In the genomic region with DNA sequence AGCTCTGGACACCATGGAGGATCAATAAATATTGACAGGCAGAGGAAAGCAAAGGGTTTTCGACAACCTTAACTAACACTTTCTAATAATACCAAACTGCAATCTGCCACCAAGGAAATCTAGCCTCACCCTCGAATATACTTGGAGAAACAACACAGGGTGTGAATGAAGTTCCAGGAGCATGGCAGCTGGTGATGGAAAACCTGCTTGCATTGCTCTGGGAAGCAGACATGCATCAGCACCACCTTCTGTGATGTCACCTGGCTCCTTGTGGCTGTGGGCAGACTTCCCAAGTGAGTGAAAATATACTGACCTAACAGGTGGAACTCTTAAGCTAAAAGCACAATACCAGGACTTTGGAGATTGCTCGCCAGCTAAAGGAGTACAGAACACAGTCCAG, we compare ENCODE assay signal across 12 mouse cellular contexts.
DNase-seq lines count a peak whose midpoint lies in the region; ATAC-seq and TF ChIP-seq lines count a peak whose summit lies in the region.
"Had no signal": no experiment of that assay in that cellular context is flagged by ENCODE, and none has a peak within 500 bp of the region (broad histone marks: within the 10 kb centered on the region; RNA-seq: fewer than 3 reads in every experiment).

No protein-coding gene starts in this region.

- H3K9ac ChIP-seq in forebrain, postnatal 0 days: no peak overlapping the region
- H3K9ac ChIP-seq in midbrain, embryonic 13.5 days (replicated peaks): no peak overlapping the region
- H3K9ac ChIP-seq: kidney, embryonic 15.5 days had no signal

- 0 out of 2 replicates have a peak, but pooled peaks have one; percentile 17 for ATAC-seq in forebrain, postnatal 0 days
- 0 out of 2 replicates have a peak, but pooled peaks have one; percentile 5 for ATAC-seq in midbrain, embryonic 13.5 days

- H3K9me3 ChIP-seq in forebrain, postnatal 0 days (ENCODE audit: low read length): no peaks in the 10 kb centered on the region
- no peaks in the 10 kb centered on the region for H3K9me3 ChIP-seq in midbrain, embryonic 13.5 days
- H3K9me3 ChIP-seq: kidney, embryonic 15.5 days had no signal

- H3K79me3 ChIP-seq in C2C12 (ENCODE audit: low read depth): no peaks in the 10 kb centered on the region

- H3K79me2 ChIP-seq in C2C12 (ENCODE audit: control insufficient read depth, insufficient read depth): no peaks in the 10 kb centered on the region

- WGBS in forebrain, postnatal 0 days: 69% methylated on average over 3 of the region's 3 CpGs
- WGBS in midbrain, embryonic 13.5 days: 88% methylated on average over 3 of the region's 3 CpGs

- peaks cover 18% of the 10 kb centered on the region; the same call in 1 of the 2 replicates for H3K4me1 ChIP-seq in forebrain, postnatal 0 days (ENCODE audit: insufficient read depth)
- peaks cover 17% of the 10 kb centered on the region for H3K4me1 ChIP-seq in midbrain, embryonic 13.5 days (replicated peaks)
- H3K4me1 ChIP-seq: kidney, embryonic 15.5 days had no signal

- no peak overlapping the region for H3K4me2 ChIP-seq in forebrain, postnatal 0 days (ENCODE audit: low read depth)
- no peak overlapping the region for H3K4me2 ChIP-seq in midbrain, embryonic 13.5 days (replicated peaks)
- H3K4me2 ChIP-seq: kidney, embryonic 15.5 days had no signal

- peak; percentile 7 for DNase-seq in cerebellum, adult 11-12 months
- no peak for DNase-seq in cerebellum, postnatal 4 days (ENCODE audit: low spot score in 2 of 2)
- no peak for DNase-seq in forebrain, postnatal 0 days
- DNase-seq in kidney, postnatal 10 days: no peak
- no peak for DNase-seq in yolk sac, embryonic 10.5 days (ENCODE audit: low spot score)
- no peak for DNase-seq in embryo, embryonic 11 days
- DNase-seq: liver; lung, postnatal 4 days; thymus, postnatal 4 days had no signal

- no peaks in the 10 kb centered on the region for H3K27me3 ChIP-seq in C2C12 (ENCODE audit: control insufficient read depth, insufficient read depth, insufficient read length)
- no peaks in the 10 kb centered on the region for H3K27me3 ChIP-seq in forebrain, postnatal 0 days (ENCODE audit: insufficient read depth, low read length)
- H3K27me3 ChIP-seq in midbrain, embryonic 13.5 days: no peaks in the 10 kb centered on the region
- H3K27me3 ChIP-seq: kidney, embryonic 15.5 days had no signal

- no peak overlapping the region for H3K4me3 ChIP-seq in C2C12 (ENCODE audit: insufficient read depth, poor library complexity, severe bottlenecking)
- no peak overlapping the region for H3K4me3 ChIP-seq in forebrain, postnatal 0 days (ENCODE audit: low read depth, low read length)
- no peak overlapping the region for H3K4me3 ChIP-seq in midbrain, embryonic 13.5 days (replicated peaks)
- H3K4me3 ChIP-seq: kidney, embryonic 15.5 days had no signal

- H3ac ChIP-seq in C2C12 (ENCODE audit: control insufficient read depth, insufficient read length, low read depth): no peak overlapping the region

- peak overlapping the region; percentile 57; the same call in 1 of the 2 replicates for H3K27ac ChIP-seq in forebrain, postnatal 0 days (ENCODE audit: low read depth, low read length)
- peak overlapping the region; percentile 42; the same call in 1 of the 2 replicates for H3K27ac ChIP-seq in midbrain, embryonic 13.5 days
- H3K27ac ChIP-seq: kidney, embryonic 15.5 days had no signal

- no peak for TF ChIP-seq CTCF in C2C12 (IDR thresholded peaks at IDR 0.05; ENCODE audit: control insufficient read depth, insufficient read depth, insufficient read length)
- no peak for TF ChIP-seq CTCF in forebrain, postnatal 0 days (IDR thresholded peaks at IDR 0.05; ENCODE audit: low read depth)

- H3K36me3 ChIP-seq in C2C12 (ENCODE audit: control insufficient read depth, insufficient read depth): no peaks in the 10 kb centered on the region
- H3K36me3 ChIP-seq in forebrain, postnatal 0 days (ENCODE audit: insufficient read depth): no peaks in the 10 kb centered on the region
- H3K36me3 ChIP-seq in midbrain, embryonic 13.5 days: no peaks in the 10 kb centered on the region
- H3K36me3 ChIP-seq: kidney, embryonic 15.5 days had no signal

TF ChIP-seq in C2C12, 6 proteins besides CTCF, POLR2A, EP300 and RAD21:
- TF ChIP-seq MYOD1 (IDR thresholded peaks at IDR 0.05; ENCODE audit: control insufficient read depth, insufficient read length, low read depth) (peak; percentile 35), CEBPB (IDR thresholded peaks at IDR 0.05; ENCODE audit: low read depth) (no peak)
